Comparison of ENCODE assay signal across 17 mouse cellular contexts in genomic region chr17:86667836-86668600, GRCm38 (mm10).
A peak's percentile ranks its signal among the peaks of the same experiment; 100 is the strongest.
DNase-seq lines count a peak whose midpoint lies in the region; ATAC-seq and TF ChIP-seq lines count a peak whose summit lies in the region.
"Had no signal": no experiment of that assay in that cellular context is flagged by ENCODE, and none has a peak within 500 bp of the region (broad histone marks: within the 10 kb centered on the region; RNA-seq: fewer than 3 reads in every experiment).

No protein-coding gene starts in this region.

- no peak overlapping the region for H3K4me2 ChIP-seq in heart, embryonic 12.5 days
- H3K4me2 ChIP-seq in liver, postnatal 0 days (ENCODE audit: low read depth, low read length), result no peak overlapping the region
- H3K4me2 ChIP-seq in liver, embryonic 11.5 days, result no peak overlapping the region
- H3K4me2 ChIP-seq in forebrain, postnatal 0 days (ENCODE audit: low read depth), result no peak overlapping the region
- H3K4me2 ChIP-seq: hindbrain, embryonic 15.5 days; neural tube, embryonic 12.5 days had no signal

- 76% methylated on average over 8 of the region's 8 CpGs for WGBS in heart, embryonic 12.5 days
- 42% methylated on average over 8 of the region's 8 CpGs for WGBS in liver, postnatal 0 days (ENCODE audit: insufficient replicate concordance)
- WGBS in liver, embryonic 11.5 days, result 59% methylated on average over 8 of the region's 8 CpGs
- WGBS in forebrain, postnatal 0 days, result 46% methylated on average over 8 of the region's 8 CpGs

- H3K4me1 ChIP-seq in heart, embryonic 12.5 days (replicated peaks), result peaks cover 15% of the 10 kb centered on the region
- H3K4me1 ChIP-seq in liver, postnatal 0 days (ENCODE audit: insufficient read depth), result 0 out of 2 replicates have a peak, but pooled peaks cover 4% of the 10 kb centered on the region
- H3K4me1 ChIP-seq in liver, embryonic 11.5 days (replicated peaks; ENCODE audit: control insufficient read depth, insufficient read depth, low read length), result no peaks in the 10 kb centered on the region
- peaks cover 36% of the 10 kb centered on the region for H3K4me1 ChIP-seq in bone marrow macrophage, adult 2 months (ENCODE audit: control insufficient read depth, insufficient read depth, low read length)
- H3K4me1 ChIP-seq in forebrain, postnatal 0 days (ENCODE audit: insufficient read depth), result no peaks in the 10 kb centered on the region
- H3K4me1 ChIP-seq: hindbrain, embryonic 15.5 days; neural tube, embryonic 12.5 days had no signal

- no peak for ATAC-seq in heart, embryonic 12.5 days (ENCODE audit: insufficient number of reproducible peaks, low FRiP score)
- no peak for ATAC-seq in liver, postnatal 0 days
- ATAC-seq in liver, embryonic 11.5 days (replicated peaks; ENCODE audit: low FRiP score), result no peak
- peak; percentile 81 for ATAC-seq in megakaryocyte progenitor cell, adult 5-6 weeks (replicated peaks; ENCODE audit: poor library complexity)
- ATAC-seq in forebrain, postnatal 0 days, result no peak
- ATAC-seq: intestine, embryonic 16.5 days had no signal

- no peak overlapping the region for H3K9ac ChIP-seq in heart, embryonic 12.5 days
- H3K9ac ChIP-seq in liver, postnatal 0 days (replicated peaks), result no peak overlapping the region
- H3K9ac ChIP-seq in liver, embryonic 11.5 days (ENCODE audit: low read depth, low read length), result no peak overlapping the region
- no peak overlapping the region for H3K9ac ChIP-seq in forebrain, postnatal 0 days
- H3K9ac ChIP-seq: hindbrain, embryonic 15.5 days; neural tube, embryonic 12.5 days had no signal

- no peak for TF ChIP-seq CTCF in liver, postnatal 0 days (IDR thresholded peaks at IDR 0.05; ENCODE audit: low read depth)
- TF ChIP-seq CTCF in bone marrow macrophage, adult 2 months (IDR thresholded peaks at IDR 0.05; ENCODE audit: low read depth, low read length), result no peak
- TF ChIP-seq CTCF in forebrain, postnatal 0 days (IDR thresholded peaks at IDR 0.05; ENCODE audit: low read depth), result no peak

- H3K4me3 ChIP-seq in heart, embryonic 12.5 days, result no peak overlapping the region
- no peak overlapping the region for H3K4me3 ChIP-seq in liver, postnatal 0 days (ENCODE audit: low read depth, low read length)
- no peak overlapping the region for H3K4me3 ChIP-seq in liver, embryonic 11.5 days (ENCODE audit: low read depth, low read length)
- H3K4me3 ChIP-seq in bone marrow macrophage, adult 2 months (ENCODE audit: insufficient read depth, low read length), result no peak overlapping the region
- no peak overlapping the region for H3K4me3 ChIP-seq in forebrain, postnatal 0 days (ENCODE audit: low read depth, low read length)
- H3K4me3 ChIP-seq: embryonic facial prominence, embryonic 10.5 days; gastrocnemius, adult 2 months; hindbrain, embryonic 15.5 days; neural tube, embryonic 12.5 days had no signal

- no peak for TF ChIP-seq EP300 in liver, postnatal 0 days (IDR thresholded peaks at IDR 0.05; ENCODE audit: low read depth)

- no peak for DNase-seq in heart, postnatal 4 days
- DNase-seq in liver, postnatal 0 days, result no peak
- DNase-seq in liver, embryonic 11.5 days (ENCODE audit: low spot score), result no peak
- no peak for DNase-seq in forebrain, postnatal 0 days
- DNase-seq in ovary, postnatal 36 days (ENCODE audit: low spot score), result no peak
- DNase-seq: cerebellum, adult 8-10 months; gastrocnemius, adult 2 months; lung, adult 18-20 months; lung, postnatal 14 days; thymus, postnatal 25 days had no signal

- no peaks in the 10 kb centered on the region for H3K9me3 ChIP-seq in heart, embryonic 12.5 days (replicated peaks)
- H3K9me3 ChIP-seq in liver, postnatal 0 days (ENCODE audit: low read length), result no peaks in the 10 kb centered on the region
- no peaks in the 10 kb centered on the region for H3K9me3 ChIP-seq in liver, embryonic 11.5 days (ENCODE audit: control insufficient read depth, low read length)
- H3K9me3 ChIP-seq in forebrain, postnatal 0 days (ENCODE audit: low read length), result no peaks in the 10 kb centered on the region
- H3K9me3 ChIP-seq: embryonic facial prominence, embryonic 10.5 days; hindbrain, embryonic 15.5 days; neural tube, embryonic 12.5 days had no signal

- no peaks in the 10 kb centered on the region for H3K27me3 ChIP-seq in heart, embryonic 12.5 days (replicated peaks)
- no peaks in the 10 kb centered on the region for H3K27me3 ChIP-seq in liver, postnatal 0 days (ENCODE audit: insufficient read depth, low read length)
- peaks cover 16% of the 10 kb centered on the region for H3K27me3 ChIP-seq in liver, embryonic 11.5 days (replicated peaks; ENCODE audit: control insufficient read depth, insufficient read depth, low read length)
- H3K27me3 ChIP-seq in forebrain, postnatal 0 days (ENCODE audit: insufficient read depth, low read length), result no peaks in the 10 kb centered on the region
- H3K27me3 ChIP-seq: hindbrain, embryonic 15.5 days; neural tube, embryonic 12.5 days had no signal

- TF ChIP-seq POLR2A in bone marrow macrophage, adult 2 months (IDR thresholded peaks at IDR 0.05; ENCODE audit: borderline replicate concordance, low read depth, low read length), result no peak

- no peaks in the 10 kb centered on the region for H3K36me3 ChIP-seq in heart, embryonic 12.5 days
- no peaks in the 10 kb centered on the region for H3K36me3 ChIP-seq in liver, postnatal 0 days (replicated peaks; ENCODE audit: insufficient read depth, low read length)
- H3K36me3 ChIP-seq in liver, embryonic 11.5 days (ENCODE audit: control insufficient read depth, insufficient read depth, low read length), result no peaks in the 10 kb centered on the region
- no peaks in the 10 kb centered on the region for H3K36me3 ChIP-seq in forebrain, postnatal 0 days (ENCODE audit: insufficient read depth)
- H3K36me3 ChIP-seq: embryonic facial prominence, embryonic 10.5 days; hindbrain, embryonic 15.5 days; neural tube, embryonic 12.5 days had no signal

- H3K27ac ChIP-seq in heart, embryonic 12.5 days (ENCODE audit: poor library complexity, severe bottlenecking), result peak overlapping the region; percentile 14; the same call in 1 of the 2 replicates
- H3K27ac ChIP-seq in liver, postnatal 0 days (ENCODE audit: low read depth), result peak overlapping the region; percentile 44; the same call in 1 of the 2 replicates
- no peak overlapping the region for H3K27ac ChIP-seq in liver, embryonic 11.5 days (ENCODE audit: low read depth, low read length)
- peak overlapping the region; percentile 21; the same call in 1 of the 2 replicates for H3K27ac ChIP-seq in bone marrow macrophage, adult 2 months (ENCODE audit: insufficient read depth, low read depth, low read length)
- no peak overlapping the region for H3K27ac ChIP-seq in forebrain, postnatal 0 days (ENCODE audit: low read depth, low read length)
- H3K27ac ChIP-seq: embryonic facial prominence, embryonic 10.5 days; gastrocnemius, adult 2 months; hindbrain, embryonic 15.5 days; neural tube, embryonic 12.5 days had no signal

Comparison
In these comparisons a context has a peak if more than half of its experiments do, and no peak if none do; other contexts are left out.
1. H3K27ac ChIP-seq: peak in heart, embryonic 12.5 days (single experiment), liver, postnatal 0 days (single experiment) and bone marrow macrophage, adult 2 months (single experiment); none in liver, embryonic 11.5 days (single experiment) and forebrain, postnatal 0 days (single experiment).